Mouse (Mus musculus) G1E-ER4 (cell line): ENCODE results near the gene 5430419D17Rik. TPM values are rescaled to one million over a fixed set of nuclear protein-coding genes. Genes with fewer than 3 reads are reported as not detected.

ENCODE experiments used
- GATA1 ChIP-seq: IDR thresholded peaks from one replicate; pipeline ENCODE4 v1.8.0; 2012; ENCODE audit warnings: low read length, inconsistent platforms
- polyA plus RNA-seq: library from polyadenylated mRNA; stranded (reverse); fragments of >175 nt; gene quantifications from 2 replicates; pipeline ENCODE4 v1.2.3, GENCODE M21; 2012

The 5430419D17Rik gene
- not detected in 2 replicates for polyA plus RNA-seq

- no peak for TF ChIP-seq GATA1
These were observed at the start of gene 5430419D17Rik for GRCm38 (mm10) chr7:131174121-131174520. TSS of gene 5430419D17Rik (plus strand) at chr7:131174402.

- TF ChIP-seq GATA1, result no peak
These were observed 44.2 kb upstream of the 5430419D17Rik start for GRCm38 (mm10) chr7:131130021-131130420.

GRCm38 (mm10) chr7:131133181-131133580, 41.0 kb upstream of the 5430419D17Rik start:
- no peak for TF ChIP-seq GATA1

GRCm38 (mm10) chr7:131146214-131146613, 28.0 kb upstream of the 5430419D17Rik start, which contains the start of gene 4933402N03Rik:
TSS of gene 4933402N03Rik (minus strand) at chr7:131146314.
- no peak for TF ChIP-seq GATA1

- TF ChIP-seq GATA1, result no peak
These were observed 24.0 kb upstream of the 5430419D17Rik start for GRCm38 (mm10) chr7:131150179-131150578.

GRCm38 (mm10) chr7:131153044-131153443, 21.2 kb upstream of the 5430419D17Rik start:
- no peak for TF ChIP-seq GATA1

- no peak for TF ChIP-seq GATA1
These were observed 12.0 kb upstream of the 5430419D17Rik start for GRCm38 (mm10) chr7:131162251-131162650.

GRCm38 (mm10) chr7:131167771-131168170, 6.4 kb upstream of the 5430419D17Rik start:
- TF ChIP-seq GATA1, result no peak

GRCm38 (mm10) chr7:131169099-131169498, 5.1 kb upstream of the 5430419D17Rik start:
- no peak for TF ChIP-seq GATA1

GRCm38 (mm10) chr7:131182685-131183084, 8.5 kb downstream of the 5430419D17Rik start:
- no peak for TF ChIP-seq GATA1

GRCm38 (mm10) chr7:131184339-131184738, 10.1 kb downstream of the 5430419D17Rik start:
- no peak for TF ChIP-seq GATA1

GRCm38 (mm10) chr7:131187047-131187446, 12.8 kb downstream of the 5430419D17Rik start:
- TF ChIP-seq GATA1, result no peak

- no peak for TF ChIP-seq GATA1
These were observed 13.8 kb downstream of the 5430419D17Rik start for GRCm38 (mm10) chr7:131187996-131188395.

GRCm38 (mm10) chr7:131223086-131223485, 48.9 kb downstream of the 5430419D17Rik start:
- TF ChIP-seq GATA1, result no peak

- no peak for TF ChIP-seq GATA1
These were observed 61.9 kb downstream of the 5430419D17Rik start for GRCm38 (mm10) chr7:131236091-131236490.

- TF ChIP-seq GATA1, result no peak
These were observed 70.8 kb downstream of the 5430419D17Rik start for GRCm38 (mm10) chr7:131244993-131245392.

GRCm38 (mm10) chr7:131256841-131257240, 82.6 kb downstream of the 5430419D17Rik start:
- no peak for TF ChIP-seq GATA1

GRCm38 (mm10) chr7:131257309-131257708, 83.1 kb downstream of the 5430419D17Rik start:
- no peak for TF ChIP-seq GATA1

- TF ChIP-seq GATA1, result no peak
These were observed 86.7 kb downstream of the 5430419D17Rik start for GRCm38 (mm10) chr7:131260946-131261345.
